Mouse (Mus musculus): ENCODE results near the gene Spc24. TPM values are rescaled to one million over a fixed set of nuclear protein-coding genes. Genes with fewer than 3 reads are reported as not detected.

Gene Spc24
- total RNA-seq (2023) = 1 to 10 TPM; 2.5 to 4.1 TPM

DNA sequence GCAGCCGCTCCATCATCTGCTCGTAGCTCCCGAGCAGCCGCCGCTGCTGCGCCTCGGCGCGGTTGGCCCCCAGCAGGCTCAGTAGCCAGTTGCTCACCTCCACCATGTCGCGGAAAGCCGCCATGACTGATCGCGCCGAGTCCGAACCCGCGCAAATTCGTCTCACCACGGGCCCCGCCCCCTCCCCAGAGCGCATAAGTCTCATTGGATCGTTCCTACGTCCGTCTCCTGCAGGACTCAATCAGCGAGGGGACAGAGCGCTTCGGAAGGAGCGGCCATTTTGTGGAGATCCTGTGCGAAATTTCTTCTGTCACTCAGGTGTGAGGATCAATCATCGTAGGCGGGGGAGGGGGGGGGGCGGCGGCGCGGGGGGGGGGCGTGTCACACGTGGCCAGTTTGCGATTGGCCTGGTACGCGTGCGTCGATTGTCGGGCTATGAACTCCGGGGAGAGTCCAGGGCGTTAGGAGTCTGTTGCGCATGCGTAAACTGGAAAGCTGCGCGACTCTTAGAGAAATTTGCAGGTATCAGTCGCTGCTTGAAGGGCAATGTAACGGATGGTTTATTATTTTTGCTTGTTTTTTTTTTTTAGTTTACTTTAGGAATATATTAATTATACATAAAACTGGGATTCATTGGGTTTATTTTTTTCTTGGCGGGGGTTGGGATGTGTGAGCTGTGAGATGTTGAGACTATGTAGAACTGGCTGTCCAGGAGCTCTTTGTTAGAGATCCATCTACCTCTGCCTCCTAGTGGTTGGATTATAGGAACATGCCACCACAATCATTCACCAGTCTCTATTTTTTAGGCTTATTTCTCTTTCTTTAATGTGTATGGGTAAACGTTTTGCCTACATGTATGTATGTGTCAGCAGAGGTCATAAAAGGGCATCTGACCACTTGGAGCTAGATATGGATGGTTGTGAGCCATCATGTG lies at the start of gene Spc24:
Gene Spc24, minus strand, starts transcription at position 149 of the 934 bp plus-strand sequence.

GRCm38 (mm10) chr9:21798345-21799009 lies 38.4 kb upstream of the Spc24 start, which contains the start of gene Kank2:
Kank2 (minus strand) TSS chr9:21798744.

DNA sequence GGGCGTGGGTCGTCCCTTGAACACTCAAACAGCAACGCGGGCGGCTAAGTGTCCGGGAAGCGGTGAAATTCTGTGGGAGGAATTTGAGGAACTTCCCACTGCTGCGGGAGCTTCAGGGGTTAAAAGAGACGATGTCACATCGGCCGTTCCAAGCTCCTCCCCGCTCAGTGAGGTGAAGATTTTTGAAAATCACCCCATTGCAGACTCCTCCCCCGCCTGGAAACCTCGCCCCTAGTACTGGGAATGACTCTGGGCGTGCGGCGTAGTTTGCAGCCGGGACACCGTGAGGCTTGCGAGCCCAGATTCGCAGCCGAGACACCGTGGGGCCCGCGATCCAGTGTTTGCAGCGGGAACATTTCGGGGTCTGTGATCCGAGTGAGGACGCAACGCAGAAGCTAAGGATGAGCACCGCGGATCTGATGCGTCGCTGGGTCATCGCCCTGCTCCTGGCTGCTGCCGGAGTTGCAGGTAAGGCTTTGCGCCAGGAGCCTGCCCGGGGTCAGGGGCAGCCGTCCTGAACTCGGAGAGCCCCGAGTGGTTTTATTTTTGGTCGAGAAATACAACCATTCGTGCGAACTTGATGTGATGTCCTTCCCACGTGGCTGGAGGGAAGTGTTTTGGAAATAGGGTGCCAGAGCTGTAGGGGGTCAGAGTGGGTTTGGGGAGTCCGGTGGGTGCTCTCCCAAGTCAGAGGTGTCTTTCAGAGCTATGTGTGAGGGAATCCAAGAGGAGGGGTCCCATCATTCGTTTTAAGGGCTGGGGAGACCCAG lies 36.5 kb downstream of the Spc24 start, which contains the start of gene Ldlr:
Gene Ldlr, plus strand, starts transcription at position 107 of the 770 bp plus-strand sequence.

Other genes with a start within 250 kb of the Spc24 start
- gene AB124611, start 234.1 kb downstream of the Spc24 start, total RNA-seq (2023) = 10 to 100 TPM; 75.1 to 79.8 TPM
- 10 to 100 TPM; 58.8 to 59.2 TPM for gene Carm1, start 213.4 kb downstream of the Spc24 start, total RNA-seq (2023)
- gene Timm29, start 167.6 kb downstream of the Spc24 start, total RNA-seq (2023) = 10 to 100 TPM; 33.7 to 36.3 TPM
- gene Yipf2, start 167.5 kb downstream of the Spc24 start, total RNA-seq (2023) = 10 to 100 TPM; 11.2 to 14.9 TPM
- gene Smarca4, start 144.1 kb downstream of the Spc24 start, total RNA-seq (2023) = 10 to 100 TPM; 91.5 to 92.0 TPM
- 10 to 100 TPM; 39.9 to 41.5 TPM for gene Ldlr, start 36.8 kb downstream of the Spc24 start, total RNA-seq (2023)
- under 1 TPM in 1 of 2 experiments, not detected in 1; 0.12 TPM for gene Kank2, start 38.4 kb upstream of the Spc24 start, total RNA-seq (2023)
- not detected for gene Angptl8, start 75.2 kb upstream of the Spc24 start, total RNA-seq (2023)
- 1 to 10 TPM; 6.9 to 7.4 TPM for gene Dock6, start 92.3 kb upstream of the Spc24 start, total RNA-seq (2023)
- 10 to 100 TPM; 11.4 to 13.6 TPM for gene Rab3d, start 157.9 kb upstream of the Spc24 start, total RNA-seq (2023)
- gene Ccdc159, start 167.2 kb upstream of the Spc24 start, total RNA-seq (2023) = not detected
- under 1 TPM in 1 of 2 experiments, not detected in 1; 0.76 TPM for gene Tmem205, start 167.3 kb upstream of the Spc24 start, total RNA-seq (2023)
- gene Plppr2, start 176.7 kb upstream of the Spc24 start, total RNA-seq (2023) = under 1 TPM; 0.50 to 0.67 TPM
- gene Swsap1, start 195.5 kb upstream of the Spc24 start, total RNA-seq (2023) = 10 to 100 TPM in 1 of 2 experiments, 1 to 10 TPM in 1; 8.7 to 10.7 TPM
- 1 to 10 TPM in 1 of 2 experiments, under 1 TPM in 1; 0.61 to 1.1 TPM for gene Epor, start 203.2 kb upstream of the Spc24 start, total RNA-seq (2023)
- gene Rgl3, start 229.1 kb upstream of the Spc24 start, total RNA-seq (2023) = not detected
- not detected for gene Ccdc151, start 242.3 kb upstream of the Spc24 start, total RNA-seq (2023)
- 10 to 100 TPM; 94.0 to 98.7 TPM for gene Prkcsh, start 242.5 kb upstream of the Spc24 start, total RNA-seq (2023)